Mouse (Mus musculus) midbrain, postnatal 0 days (tissue): ENCODE data around the gene Hacl1. TPM values are rescaled to one million over a fixed set of nuclear protein-coding genes. Genes with fewer than 3 reads are reported as not detected.

Experiments
- ATAC-seq: fragments of 200-750 bp; cut with Nextera tagmentation; 2 replicates; pipeline ENCODE4 v1.8.0; 2017; ENCODE audit warnings: moderate number of reproducible peaks, mild to moderate bottlenecking, moderate TSS enrichment, moderate library complexity; ENCODE audit not compliant: low FRiP score
- DNase-seq: peaks from one replicate; pipeline ENCODE4 v3.0.0-alpha.2; 2015; ENCODE audit warnings: low spot score
- H3K27ac ChIP-seq: fragments of 300-500 bp; sonication (generic); 2 replicates; pipeline ENCODE4 v1.5.1; 2014; ENCODE audit warnings: low read depth, mild to moderate bottlenecking, low read length, mixed read lengths
- H3K27me3 ChIP-seq: fragments of 300-500 bp; sonication (generic); 2 replicates; pipeline ENCODE4 v1.6.1; 2014; ENCODE audit warnings: low read length, control low read depth, mixed read lengths; ENCODE audit not compliant: insufficient read depth
- H3K36me3 ChIP-seq: fragments of 300-500 bp; sonication (generic); 2 replicates; pipeline ENCODE4 v1.6.1; 2014; ENCODE audit warnings: low read length, control low read depth, mixed read lengths; ENCODE audit not compliant: insufficient read depth
- H3K4me1 ChIP-seq: fragments of 300-500 bp; sonication (generic); 2 replicates; pipeline ENCODE4 v1.6.1; 2014; ENCODE audit warnings: mild to moderate bottlenecking, control low read depth, antibody characterized with exemption, low read length, mixed read lengths; ENCODE audit not compliant: insufficient read depth
- H3K4me2 ChIP-seq: fragments of 300-500 bp; sonication (generic); 2 replicates; pipeline ENCODE4 v1.6.1; 2014; ENCODE audit warnings: low read depth, mild to moderate bottlenecking, low read length, mixed read lengths; ENCODE audit not compliant: poor library complexity, severe bottlenecking
- H3K4me3 ChIP-seq: fragments of 300-500 bp; sonication (generic); 2 replicates; pipeline ENCODE4 v1.5.1; 2014; ENCODE audit warnings: low read depth, mild to moderate bottlenecking, low read length, moderate library complexity
- H3K9ac ChIP-seq: fragments of 300-500 bp; sonication (generic); replicated peaks from 2 replicates; pipeline ENCODE4 v1.6.1; 2014; ENCODE audit warnings: mild to moderate bottlenecking, low read length, moderate library complexity, mixed read lengths; ENCODE audit not compliant: poor library complexity, severe bottlenecking
- H3K9me3 ChIP-seq: fragments of 300-500 bp; sonication (generic); 2 replicates; pipeline ENCODE4 v1.6.1; 2016; ENCODE audit warnings: low read length, control low read depth
- CTCF ChIP-seq: IDR thresholded peaks from 2 replicates; pipeline ENCODE4 v1.5.1; 2016; ENCODE audit warnings: antibody characterized with exemption, mild to moderate bottlenecking
- WGBS: fragments of 180-500 bp; shearing (Covaris S2); extraction: QIAGEN DNeasy Blood & Tissue Kit; methylation state at CpG from one replicate; pipeline ENCODE4 v1.1.7; 2014; 5-methylcytosine and 5-hydroxymethylcytosine counted together
- polyA plus RNA-seq: library from polyadenylated mRNA; unstranded; fragments of >200 nt; fragmentation: Nextera tagmentation; extraction: Ambion mirVana; gene quantifications from 2 replicates; pipeline ENCODE4 v1.2.1, GENCODE M21; 2015
- total RNA-seq: library from RNA; depleted of rRNA; stranded (reverse); fragments of >200 nt; gene quantifications from 2 replicates; pipeline ENCODE4 v1.2.3, GENCODE M21; 2014; rRNA removed

The Hacl1 gene
- total and polyA plus RNA-seq, 2 experiments from 2014 or later = 6.8 to 8.4 TPM

DNA sequence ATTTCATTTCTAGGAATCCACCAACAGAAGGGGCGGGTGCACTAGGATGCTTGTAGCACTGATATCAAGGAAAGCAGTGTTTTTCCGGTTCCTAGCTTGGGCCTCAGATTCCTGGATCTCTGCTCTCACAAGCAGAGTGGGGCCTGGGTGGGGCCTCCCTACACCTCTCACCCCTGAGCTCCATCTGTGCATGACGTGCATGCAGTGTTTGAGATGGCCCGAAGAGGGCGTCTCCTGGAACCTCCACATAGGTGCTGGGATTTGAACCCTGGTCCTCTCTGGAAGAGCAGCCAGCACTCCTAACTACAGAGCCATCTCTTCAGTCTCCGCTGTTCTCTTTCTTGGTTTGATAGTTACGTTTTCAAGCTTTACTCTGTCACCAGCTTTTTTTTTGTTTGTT is 86.1 kb downstream of the Hacl1 start:
- Histone ChIP-seq H3K27ac (no peak overlapping the region), H3K9me3 (no peaks in the 10 kb centered on the region), H3K36me3 (no peaks in the 10 kb centered on the region), H3K4me3 (no peak overlapping the region), H3K4me1 (no peaks in the 10 kb centered on the region), H3K4me2 (no peak overlapping the region), H3K9ac (no peak overlapping the region), H3K27me3 (no peaks in the 10 kb centered on the region)
- ATAC-seq (no peak), DNase-seq (no peak)
- WGBS = 93% methylated on average over 7 of the region's 7 CpGs
- no peak for TF ChIP-seq CTCF

Other genes starting within 250 kb of the Hacl1 start
- 61.7 and 76.5 TPM in 2 replicates for gene Sh3bp5, start 205.2 kb downstream of the Hacl1 start, total RNA-seq
- 141 and 165 TPM in 2 replicates for gene Sh3bp5, start 205.2 kb downstream of the Hacl1 start, polyA plus RNA-seq
- gene Eaf1, start 146.9 kb downstream of the Hacl1 start, total RNA-seq = 7.9 and 22.4 TPM in 2 replicates
- 3.8 and 4.0 TPM in 2 replicates for gene Eaf1, start 146.9 kb downstream of the Hacl1 start, polyA plus RNA-seq
- gene Mettl6, start 146.2 kb downstream of the Hacl1 start, total RNA-seq = 19.7 and 20.1 TPM in 2 replicates
- 32.5 and 35.3 TPM in 2 replicates for gene Mettl6, start 146.2 kb downstream of the Hacl1 start, polyA plus RNA-seq
- gene Colq, start 49.9 kb downstream of the Hacl1 start, total RNA-seq = 0.38 TPM in 1 of 2 replicates, not detected in the other
- 0.06 TPM in 1 of 2 replicates, not detected in the other for gene Colq, start 49.9 kb downstream of the Hacl1 start, polyA plus RNA-seq
- not detected in 2 replicates for gene Gm49387, start 408 bp downstream of the Hacl1 start, total RNA-seq
- gene Gm49387, start 408 bp downstream of the Hacl1 start, polyA plus RNA-seq = not detected in 2 replicates
- gene Btd, start 258 bp downstream of the Hacl1 start, total RNA-seq = 21.9 and 28.7 TPM in 2 replicates
- gene Btd, start 258 bp downstream of the Hacl1 start, polyA plus RNA-seq = 18.5 and 20.1 TPM in 2 replicates
- 28.0 and 33.7 TPM in 2 replicates for gene Ankrd28, start 189.4 kb upstream of the Hacl1 start, total RNA-seq
- 6.9 and 7.3 TPM in 2 replicates for gene Ankrd28, start 189.4 kb upstream of the Hacl1 start, polyA plus RNA-seq